Mouse (Mus musculus) forebrain, embryonic 14.5 days (tissue): Measurements from ENCODE around the gene Spata31d1d. TPM values are rescaled to one million over a fixed set of nuclear protein-coding genes. Genes with fewer than 3 reads are reported as not detected.
"Not testable (repeated sequence)": the region's sequence is repeated elsewhere in the genome, so short reads cannot be mapped to it uniquely, and the experiment has no call there.

Experiments used
- ATAC-seq: fragments of 200-750 bp; cut with Nextera tagmentation; 2 replicates; pipeline ENCODE4 v1.8.0; 2017; ENCODE audit warnings: mild to moderate bottlenecking, moderate library complexity
- DNase-seq: peaks from one replicate; pipeline ENCODE4 v3.0.0-alpha.2; 2015; ENCODE audit warnings: low spot score
- H3K27ac ChIP-seq: fragments of 300-500 bp; sonication (generic); 2 replicates; pipeline ENCODE4 v1.5.1; 2014; ENCODE audit warnings: low read depth, mild to moderate bottlenecking, control low read depth, low read length, moderate library complexity
- H3K27me3 ChIP-seq: fragments of 300-500 bp; sonication (generic); replicated peaks from 2 replicates; pipeline ENCODE4 v1.6.1; 2014; ENCODE audit warnings: low read length, control low read depth, mixed read lengths; ENCODE audit not compliant: control insufficient read depth, insufficient read depth
- H3K36me3 ChIP-seq: fragments of 300-500 bp; sonication (generic); 2 replicates; pipeline ENCODE4 v1.6.1; 2014; ENCODE audit warnings: low read length, control low read depth; ENCODE audit not compliant: control insufficient read depth, insufficient read depth
- H3K4me1 ChIP-seq: fragments of 300-500 bp; sonication (generic); 2 replicates; pipeline ENCODE4 v1.6.1; 2014; ENCODE audit warnings: antibody characterized with exemption, low read length, control low read depth; ENCODE audit not compliant: control insufficient read depth, insufficient read depth
- H3K4me2 ChIP-seq: fragments of 300-500 bp; sonication (generic); 2 replicates; pipeline ENCODE4 v1.6.1; 2014; ENCODE audit warnings: mild to moderate bottlenecking, control low read depth, low read length
- H3K4me3 ChIP-seq: fragments of 300-500 bp; sonication (generic); 2 replicates; pipeline ENCODE4 v1.5.1; 2014; ENCODE audit warnings: low read depth, low read length, control low read depth
- H3K9ac ChIP-seq: fragments of 300-500 bp; sonication (generic); 2 replicates; pipeline ENCODE4 v1.6.1; 2014; ENCODE audit warnings: mild to moderate bottlenecking, low read length, control low read depth, moderate library complexity
- H3K9me3 ChIP-seq: fragments of 300-500 bp; sonication (generic); replicated peaks from 2 replicates; pipeline ENCODE4 v1.6.1; 2016; ENCODE audit warnings: low read length, control low read depth, mixed read lengths; ENCODE audit not compliant: control insufficient read depth
- WGBS: fragments of 180-500 bp; shearing (Covaris S2); extraction: QIAGEN DNeasy Blood & Tissue Kit; methylation state at CpG from one replicate; pipeline ENCODE4 v1.1.7; 2014; 5-methylcytosine and 5-hydroxymethylcytosine counted together
- polyA plus RNA-seq: library from polyadenylated mRNA; unstranded; fragments of >200 nt; fragmentation: Nextera tagmentation; extraction: Ambion mirVana; gene quantifications from 2 replicates; pipeline ENCODE4 v1.2.1, GENCODE M21; 2014

The Spata31d1d gene
- polyA plus RNA-seq, 1 experiment from 2014 or later: not detected

DNA sequence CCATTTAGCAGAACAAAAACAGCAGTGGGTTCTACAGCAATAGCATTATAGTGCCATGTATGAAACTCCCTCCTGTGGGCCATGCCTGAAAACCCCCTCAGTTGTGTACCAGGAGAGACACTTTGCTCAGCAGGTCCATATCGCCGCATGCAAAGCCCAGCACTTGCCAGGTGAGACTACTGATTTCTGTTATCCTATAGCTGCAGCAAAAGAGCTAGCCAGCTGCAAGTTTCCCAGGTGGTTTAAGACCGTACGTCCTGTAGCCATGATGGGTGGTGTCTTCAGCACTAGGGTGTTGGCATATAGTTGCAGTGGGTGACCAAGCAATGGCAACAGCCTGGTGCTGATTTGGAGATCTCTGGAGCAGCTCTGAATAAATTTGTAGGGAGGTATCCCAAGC, 7.8 kb upstream of the Spata31d1d start:
- Histone ChIP-seq H3K9ac (no peak overlapping the region), H3K27ac (no peak overlapping the region), H3K27me3 (no peaks in the 10 kb centered on the region), H3K4me2 (no peak overlapping the region), H3K4me1 (no peaks in the 10 kb centered on the region), H3K9me3 (no peaks in the 10 kb centered on the region), H3K36me3 (no peaks in the 10 kb centered on the region), H3K4me3 (no peak overlapping the region)
- no peak for ATAC-seq
- no peak for DNase-seq
- WGBS: 90% methylated on average over 4 of the region's 4 CpGs

DNA sequence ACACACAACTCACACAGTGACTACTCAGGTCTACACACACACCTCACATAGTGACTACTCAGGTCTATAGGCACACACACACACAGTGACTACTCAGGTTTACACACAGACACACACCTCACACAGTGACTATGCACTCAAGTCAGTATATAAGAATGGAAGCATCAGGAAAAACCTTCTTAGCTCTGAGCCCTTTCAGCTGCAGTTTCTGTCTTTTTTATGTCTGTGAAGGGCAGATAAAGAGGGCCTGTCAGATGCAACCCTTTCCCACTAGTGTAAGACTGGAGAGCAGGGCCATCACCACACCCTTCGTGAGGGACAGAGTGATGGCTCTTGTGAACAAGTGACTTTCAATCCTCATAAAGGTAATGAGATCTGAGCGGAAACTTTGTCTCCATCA, 6.9 kb upstream of the Spata31d1d start:
- Histone ChIP-seq H3K27ac (no peak overlapping the region), H3K9me3 (no peaks in the 10 kb centered on the region), H3K4me1 (no peaks in the 10 kb centered on the region), H3K9ac (no peak overlapping the region), H3K36me3 (no peaks in the 10 kb centered on the region), H3K27me3 (no peaks in the 10 kb centered on the region), H3K4me3 (no peak overlapping the region), H3K4me2 (no peak overlapping the region)
- ATAC-seq (no peak), DNase-seq (no peak)
- 93% methylated on average over 2 of the region's 2 CpGs for WGBS

DNA sequence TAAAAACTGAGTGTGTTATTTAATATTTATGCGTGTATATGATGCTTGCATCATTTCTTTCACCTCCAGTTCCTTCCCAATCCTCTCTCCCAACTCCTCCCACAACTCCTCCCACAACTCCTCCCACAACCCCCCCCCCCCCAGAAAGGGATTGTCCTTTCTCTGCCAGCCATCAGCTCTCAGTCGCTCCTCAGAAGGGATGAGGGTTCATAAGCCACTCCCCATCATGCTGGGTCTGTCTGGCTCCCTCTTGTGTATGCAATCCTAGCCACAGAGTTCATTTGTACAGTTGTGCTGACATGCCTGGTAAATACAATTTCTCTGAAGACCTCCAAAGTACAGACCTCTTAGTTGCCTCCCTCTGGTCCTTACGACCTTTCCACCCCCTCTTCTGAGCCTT, 3.6 kb upstream of the Spata31d1d start:
- ATAC-seq: no peak
- Histone ChIP-seq H3K36me3 (no peaks in the 10 kb centered on the region), H3K9ac (no peak overlapping the region), H3K9me3 (no peaks in the 10 kb centered on the region), H3K4me3 (no peak overlapping the region), H3K4me2 (no peak overlapping the region), H3K27me3 (no peaks in the 10 kb centered on the region), H3K4me1 (no peaks in the 10 kb centered on the region), H3K27ac (no peak overlapping the region)
- DNase-seq: peak; percentile 45
- 31% methylated on average over 3 of the region's 3 CpGs for WGBS

DNA sequence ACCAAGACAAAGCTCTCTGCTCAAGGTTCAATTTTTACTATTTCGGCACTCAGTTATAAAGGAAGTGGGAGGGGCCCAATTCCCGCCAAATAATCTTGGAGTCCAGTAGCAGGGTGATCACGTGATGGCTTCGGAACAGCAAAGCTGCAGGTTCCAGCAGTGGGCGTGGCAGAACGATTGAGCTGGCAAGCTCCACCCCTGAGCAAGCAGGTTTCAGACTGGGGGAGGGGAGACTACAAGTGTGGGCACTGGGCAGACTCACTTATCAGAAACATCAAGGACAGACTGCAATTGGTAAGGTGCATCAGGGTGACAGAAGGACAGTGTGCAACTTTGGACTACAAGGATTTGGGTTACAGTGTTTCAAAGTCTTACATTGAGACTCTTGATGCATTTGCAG, 2.8 kb upstream of the Spata31d1d start:
- H3K27ac ChIP-seq, H3K9me3 ChIP-seq, ATAC-seq, H3K4me1 ChIP-seq, H3K4me2 ChIP-seq, H3K27me3 ChIP-seq, H3K9ac ChIP-seq, H3K4me3 ChIP-seq, DNase-seq, H3K36me3 ChIP-seq: not testable (repeated sequence)
- 27% methylated on average over 6 of the region's 6 CpGs for WGBS

DNA sequence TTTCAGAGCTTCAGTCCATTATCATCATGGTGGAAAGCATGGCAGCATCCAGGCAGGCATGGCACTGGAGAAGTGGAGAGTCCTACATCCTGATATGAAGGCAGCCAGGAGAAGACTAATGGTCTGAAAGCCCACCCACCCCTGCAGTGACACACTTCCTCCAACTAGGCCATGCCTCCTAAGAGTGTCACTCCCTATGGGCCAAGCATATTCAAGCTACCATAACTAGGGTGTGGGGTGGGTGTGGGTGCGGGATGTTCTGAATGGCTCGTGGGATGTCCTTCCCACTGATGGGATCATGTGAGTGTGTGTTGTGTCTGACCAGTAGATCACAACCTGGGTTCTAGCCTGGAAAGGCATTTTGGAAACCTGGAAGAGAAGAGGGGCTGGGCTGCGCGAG, 2.4 kb upstream of the Spata31d1d start:
- Histone ChIP-seq H3K4me1 (no peaks in the 10 kb centered on the region), H3K27me3 (no peaks in the 10 kb centered on the region), H3K9me3 (no peaks in the 10 kb centered on the region), H3K9ac (no peak overlapping the region), H3K4me2 (no peak overlapping the region), H3K27ac (no peak overlapping the region), H3K36me3 (no peaks in the 10 kb centered on the region), H3K4me3 (no peak overlapping the region)
- WGBS: 81% methylated on average over 2 of the region's 4 CpGs
- ATAC-seq: no peak
- no peak for DNase-seq

DNA sequence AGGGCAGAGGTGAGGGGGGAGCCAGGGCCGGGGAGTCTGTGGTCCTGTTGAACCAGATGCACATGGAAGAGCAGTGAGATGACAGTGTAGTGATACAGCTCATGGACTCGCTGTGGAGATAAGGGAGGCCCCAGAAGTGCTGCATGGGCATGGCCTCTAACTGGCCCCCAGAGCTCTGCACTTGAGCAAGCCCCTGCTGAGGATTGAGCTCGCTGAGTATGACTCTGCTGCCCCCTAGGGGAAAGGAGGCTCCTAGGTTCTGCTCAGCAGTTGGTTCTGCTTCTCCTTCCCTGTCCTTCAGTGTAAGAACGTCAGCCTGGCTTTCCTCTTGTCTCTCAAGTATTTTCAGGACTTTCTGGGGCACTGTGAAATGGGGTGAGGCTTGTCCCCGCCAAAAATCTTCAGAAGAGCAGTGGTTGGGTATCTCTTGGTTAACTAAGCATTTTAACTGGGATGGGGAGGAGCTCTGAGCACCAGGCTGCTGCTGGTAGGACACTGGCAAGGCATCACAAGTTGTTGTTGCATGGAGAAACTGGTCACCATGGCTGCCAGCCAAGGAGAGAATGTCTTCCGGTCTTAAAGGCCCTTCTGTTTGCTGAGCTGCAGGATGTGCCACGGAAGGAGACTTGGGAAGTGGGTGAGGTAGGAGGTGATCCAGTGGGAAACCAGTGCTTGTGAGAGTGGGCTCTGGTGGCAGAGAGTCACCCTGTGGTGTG, 3.0 kb downstream of the Spata31d1d start:
- Histone ChIP-seq H3K4me3 (no peak overlapping the region), H3K4me1 (peaks cover 3% of the 10 kb centered on the region; the same call in 1 of the 2 replicates), H3K9me3 (no peaks in the 10 kb centered on the region), H3K4me2 (no peak overlapping the region), H3K36me3 (no peaks in the 10 kb centered on the region), H3K27me3 (no peaks in the 10 kb centered on the region), H3K9ac (no peak overlapping the region), H3K27ac (no peak overlapping the region)
- 25% methylated on average over 7 of the region's 7 CpGs for WGBS
- ATAC-seq: peak; percentile 85
- DNase-seq: peak; percentile 92

DNA sequence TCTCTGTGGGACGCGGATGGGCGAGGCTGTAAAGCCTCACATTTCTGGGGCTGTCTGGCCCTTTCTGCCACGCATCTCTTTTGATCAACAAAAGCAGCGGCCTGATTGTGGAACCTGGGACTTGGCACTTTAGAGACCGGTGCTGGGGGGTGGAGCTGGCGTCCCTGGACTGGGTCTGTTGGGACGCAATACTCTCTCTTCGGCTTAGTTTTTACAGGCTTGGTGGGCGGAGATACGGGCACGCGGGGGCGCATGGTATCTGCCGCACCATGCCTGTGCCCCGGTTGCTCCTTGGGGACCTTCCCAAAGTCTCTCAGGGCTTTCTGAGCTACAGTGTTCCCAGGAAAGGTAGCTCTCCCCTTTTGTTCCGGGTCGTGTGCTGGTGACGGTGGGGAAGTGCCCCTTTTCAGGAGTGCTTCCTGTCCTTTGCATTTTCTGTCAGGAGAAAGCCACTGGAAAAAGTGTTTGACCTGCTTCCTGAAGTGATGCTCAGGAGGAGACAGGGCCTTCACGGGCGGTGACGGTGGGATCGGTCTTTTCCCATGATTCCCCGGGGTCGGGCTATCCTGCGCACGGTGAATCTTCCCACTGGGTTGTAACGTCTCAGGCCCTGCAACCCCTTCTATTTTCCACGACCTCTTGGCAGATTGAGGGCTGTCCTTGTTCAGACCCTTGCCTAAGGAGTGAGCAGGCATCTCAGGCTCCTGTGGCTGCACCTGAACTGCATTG, 5.2 kb downstream of the Spata31d1d start:
- Histone ChIP-seq H3K27me3 (no peaks in the 10 kb centered on the region), H3K4me1 (peaks cover 3% of the 10 kb centered on the region; the same call in 1 of the 2 replicates), H3K36me3 (no peaks in the 10 kb centered on the region), H3K9ac (no peak overlapping the region; the same call in 1 of the 2 replicates), H3K4me3 (no peak overlapping the region), H3K4me2 (peak overlapping the region; percentile 31), H3K27ac (no peak overlapping the region), H3K9me3 (no peaks in the 10 kb centered on the region)
- peak; percentile 1 for DNase-seq
- no peak for ATAC-seq
- 39% methylated on average over 29 of the region's 29 CpGs for WGBS

DNA sequence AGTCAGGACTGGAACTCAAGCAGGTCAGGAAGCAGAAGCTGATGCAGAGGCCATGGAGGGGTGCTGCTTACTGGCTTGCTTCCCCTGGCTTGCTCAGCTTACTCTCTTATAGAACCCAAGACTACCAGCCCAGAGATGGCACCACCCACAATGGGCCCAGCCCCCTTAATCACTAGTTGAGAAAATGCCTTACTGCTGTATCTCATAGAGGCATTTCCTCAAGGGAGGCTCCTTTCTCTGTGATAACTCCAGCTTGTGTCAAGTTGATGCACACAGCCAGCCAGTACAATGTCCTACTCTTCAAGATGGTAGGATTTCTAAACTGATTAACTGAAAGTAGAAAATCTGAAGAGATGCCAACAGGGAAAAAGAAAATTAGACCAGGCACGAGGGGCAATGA, 9.5 kb downstream of the Spata31d1d start:
- not testable (repeated sequence) for ATAC-seq, H3K36me3 ChIP-seq, H3K27me3 ChIP-seq, H3K4me2 ChIP-seq, H3K9me3 ChIP-seq, H3K9ac ChIP-seq, H3K27ac ChIP-seq, H3K4me3 ChIP-seq, DNase-seq, H3K4me1 ChIP-seq
- 79% methylated on average over 1 of the region's 1 CpGs for WGBS

DNA sequence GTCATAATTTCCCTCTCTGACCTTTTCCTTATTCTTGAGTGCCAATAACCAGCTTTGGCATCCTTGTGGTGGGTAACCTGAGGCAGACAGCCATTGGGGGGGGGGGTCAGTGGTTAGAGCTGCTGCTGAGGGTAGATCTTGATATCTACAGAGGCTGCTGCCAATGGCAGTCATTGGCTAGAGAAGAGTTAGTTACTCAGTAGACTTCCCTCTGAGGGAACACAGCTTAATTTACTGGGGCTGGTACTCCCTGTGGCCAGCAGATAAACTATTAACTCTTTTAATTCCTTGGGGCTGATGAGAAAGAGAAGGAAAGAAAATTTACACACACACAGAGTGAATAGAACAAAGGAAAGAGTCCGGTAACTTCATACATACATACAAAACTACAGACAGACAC, 12.1 kb downstream of the Spata31d1d start:
- WGBS: 85% methylated on average over 1 of the region's 1 CpGs
- Histone ChIP-seq H3K4me2 (no peak overlapping the region), H3K4me3 (no peak overlapping the region), H3K9ac (no peak overlapping the region), H3K27ac (no peak overlapping the region), H3K9me3 (no peaks in the 10 kb centered on the region), H3K4me1 (no peaks in the 10 kb centered on the region), H3K27me3 (no peaks in the 10 kb centered on the region), H3K36me3 (no peaks in the 10 kb centered on the region)
- no peak for DNase-seq
- no peak for ATAC-seq
